Mouse (Mus musculus) neural tube, embryonic 10.5 days (tissue): ENCODE measurements at regions not wholly inside any gene's neighbourhood (a gene's known extent, or its start where the extent isn't known, plus 50 kb on each side); places are given as distances from the start of the nearest gene placed in this dataset.

Experiments used
- DNase-seq: peaks from one replicate; pipeline ENCODE4 v3.0.0-alpha.2; 2017; ENCODE audit warnings: low spot score; ENCODE audit errors: extremely low spot score

DNA sequence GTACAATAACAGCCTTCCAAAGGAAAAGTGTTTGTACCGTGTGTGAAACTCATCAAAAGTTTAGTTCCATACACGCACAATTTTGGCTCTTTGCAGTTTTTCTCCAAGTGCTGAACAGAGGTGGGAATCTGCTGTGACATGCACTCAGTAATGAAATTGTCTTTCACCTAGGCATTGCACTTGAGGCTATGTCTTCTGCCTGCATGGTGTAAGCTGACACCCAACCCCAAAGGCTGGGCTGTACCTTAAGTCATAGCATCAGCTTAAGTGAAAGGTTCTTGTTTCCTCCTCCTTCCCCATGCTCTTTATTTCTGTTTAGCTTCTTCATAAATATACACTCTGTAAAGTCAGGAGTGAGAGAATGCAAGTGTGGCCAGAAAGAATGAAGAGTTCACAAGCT is 313.1 kb downstream of the Spry2 start:
- no peak for DNase-seq

GRCm38 (mm10) chr14:105576266-105576665 is 317.9 kb downstream of the Ndfip2 start:
- no peak for DNase-seq

DNA sequence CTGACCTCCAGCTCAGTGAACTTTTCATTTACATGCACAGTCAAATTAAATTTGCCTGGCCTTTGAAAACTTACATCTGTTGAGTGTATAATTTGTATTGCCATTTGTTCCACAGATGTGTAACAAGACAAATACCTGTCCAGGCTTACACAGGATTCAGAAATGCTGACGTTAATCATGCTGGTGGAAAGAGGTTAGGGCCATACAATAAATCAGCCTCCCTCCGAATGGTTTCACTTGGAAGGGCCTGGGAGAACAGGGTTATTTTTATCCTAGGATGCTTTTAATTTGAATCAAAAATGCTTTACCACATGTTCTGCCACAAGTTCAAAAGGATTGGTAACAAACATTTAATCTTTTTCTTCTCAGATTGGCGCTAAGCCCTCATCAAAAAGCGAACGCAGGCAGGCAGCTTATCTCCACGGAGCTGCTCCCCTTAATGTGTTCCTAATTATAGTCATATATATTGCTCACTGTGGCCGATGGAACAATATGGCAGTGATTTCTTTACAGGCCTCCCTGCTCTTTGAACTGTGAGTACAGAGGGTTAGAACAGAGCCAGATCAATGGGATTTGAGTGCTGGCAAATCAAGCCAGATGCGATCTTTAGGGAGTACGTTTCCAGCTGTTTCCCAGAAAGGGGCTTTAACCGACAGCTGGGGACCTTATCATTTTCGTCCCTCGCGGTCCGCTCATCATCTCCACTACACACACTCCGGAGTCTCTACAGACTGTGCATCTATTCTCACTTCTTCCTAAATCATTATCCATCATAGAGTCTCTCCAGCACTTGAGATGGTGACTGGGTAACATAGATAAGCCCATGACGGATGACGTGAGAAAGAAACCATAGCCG is 313.9 kb downstream of the Ndfip2 start:
- DNase-seq = no peak

GRCm38 (mm10) chr14:105570156-105570555 is 311.8 kb downstream of the Ndfip2 start:
- DNase-seq = no peak

- DNase-seq = no peak
Observed at GRCm38 (mm10) chr14:105565827-105566226, 307.5 kb downstream of the Ndfip2 start.

DNA sequence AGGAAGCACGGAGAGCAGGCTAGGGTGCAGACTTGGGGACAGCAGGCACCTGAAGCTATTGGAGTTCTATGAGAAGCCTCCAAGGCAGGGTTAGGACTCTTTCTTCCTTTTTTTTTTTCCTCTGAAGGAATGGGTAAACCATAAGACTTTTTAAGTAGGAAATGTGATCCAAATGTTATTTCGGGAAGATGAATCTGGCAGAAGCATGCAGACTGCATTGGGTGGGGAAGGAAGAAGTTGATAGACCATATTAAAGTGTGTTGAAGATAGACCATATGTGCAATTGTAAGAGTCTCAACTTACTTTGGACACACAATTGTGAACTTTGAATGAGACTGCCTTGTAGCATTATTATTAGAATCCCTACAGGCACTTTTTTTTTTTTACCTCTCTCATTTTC is 304.5 kb downstream of the Ndfip2 start:
- DNase-seq = no peak

- DNase-seq = no peak
Observed at GRCm38 (mm10) chr14:105556813-105557212, 298.4 kb downstream of the Ndfip2 start.

DNA sequence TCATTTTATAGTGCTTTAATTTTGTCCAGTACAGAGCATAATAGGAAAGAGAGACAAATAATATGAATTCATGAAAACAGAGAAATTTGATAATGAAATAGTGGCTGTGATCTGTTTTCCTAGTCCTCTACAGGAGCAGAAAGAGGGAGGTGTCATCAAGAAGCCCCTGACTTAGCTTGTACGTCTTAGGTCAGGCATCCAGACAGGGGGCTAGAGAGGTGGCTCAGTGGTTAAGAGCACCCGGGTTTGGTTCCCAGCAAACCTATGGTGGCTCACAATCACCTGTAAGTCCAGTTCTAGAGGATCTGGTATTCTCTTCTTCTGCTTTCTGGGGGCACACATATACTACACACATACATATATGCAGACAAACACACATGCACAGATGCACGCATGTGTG is 285.7 kb downstream of the Ndfip2 start:
- no peak for DNase-seq

DNA sequence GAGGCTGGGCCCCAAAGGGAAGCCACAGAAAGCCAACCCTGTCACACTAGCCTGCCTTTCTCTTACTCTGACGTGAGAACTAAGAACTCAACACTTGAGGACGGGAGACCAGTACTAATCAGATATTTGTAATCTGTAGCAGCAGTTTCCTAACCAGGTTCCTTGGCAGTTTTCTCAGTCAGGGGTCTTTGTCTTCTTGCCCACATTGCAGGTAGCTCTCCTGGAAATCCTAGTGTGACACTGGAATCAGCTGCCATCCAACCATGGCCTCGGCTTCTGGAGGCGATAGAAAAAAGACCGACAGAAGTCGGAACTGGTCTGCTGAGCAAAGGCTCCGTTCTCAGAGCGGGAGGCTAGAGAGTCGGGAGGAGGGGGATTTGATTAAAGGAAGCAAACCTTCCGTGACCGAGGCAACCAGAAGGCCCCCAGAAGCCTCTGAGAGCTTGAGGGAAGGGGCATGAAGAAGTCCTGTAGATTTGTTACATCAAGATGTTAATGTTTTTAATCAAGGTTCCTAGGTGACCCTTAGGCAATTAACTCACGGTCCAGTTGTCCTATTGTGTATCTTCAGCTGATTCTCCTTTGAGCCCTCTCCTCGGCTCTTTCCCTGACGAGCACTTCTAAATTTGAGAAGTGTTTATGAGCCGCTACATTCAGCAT is 284.2 kb downstream of the Ndfip2 start:
- peak; percentile 49 for DNase-seq

DNA sequence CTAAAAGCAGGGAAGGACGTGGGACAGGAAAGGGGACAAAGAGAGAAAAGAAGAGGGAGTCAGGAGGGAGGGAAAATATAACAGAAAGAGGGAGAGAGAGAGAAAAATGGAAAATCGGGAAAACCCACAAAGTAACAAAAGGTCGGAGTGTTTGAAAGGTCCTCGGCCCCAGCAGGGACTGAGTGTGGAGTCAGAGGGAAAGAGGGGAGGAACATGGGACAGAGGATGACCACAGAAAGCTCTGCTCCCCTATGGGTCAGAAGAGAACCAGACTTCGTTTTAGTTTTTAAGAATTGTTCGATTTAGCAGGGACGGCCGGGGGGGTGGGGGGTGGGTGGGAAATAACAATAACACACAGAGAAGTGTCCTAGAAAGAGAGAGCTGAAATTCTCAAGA is 283.7 kb downstream of the Ndfip2 start:
- no peak for DNase-seq

GRCm38 (mm10) chr14:105532168-105532745 is 273.9 kb downstream of the Ndfip2 start:
- DNase-seq = no peak

DNA sequence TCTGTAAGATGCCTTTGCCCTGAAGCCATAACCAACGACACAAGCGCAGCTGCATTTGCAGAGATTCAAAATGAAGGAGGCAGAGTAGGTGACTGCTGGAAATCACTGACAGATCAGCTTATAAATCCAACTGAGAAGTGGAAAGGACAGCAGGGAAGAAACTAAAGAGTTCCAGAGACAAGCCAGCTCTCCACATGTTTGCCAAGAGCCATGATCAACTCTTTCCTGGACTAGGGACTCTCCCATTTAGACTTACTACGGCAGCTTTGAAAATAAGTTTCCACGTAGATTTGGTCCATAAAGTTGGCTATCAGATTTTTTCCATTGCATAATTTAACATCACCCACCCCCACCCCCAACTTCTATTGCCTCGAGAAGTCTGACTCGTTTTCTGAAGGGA is 269.7 kb downstream of the Ndfip2 start:
- no peak for DNase-seq

GRCm38 (mm10) chr14:105523849-105524248 is 265.5 kb downstream of the Ndfip2 start:
- no peak for DNase-seq

GRCm38 (mm10) chr14:105522279-105522678 is 263.9 kb downstream of the Ndfip2 start:
- no peak for DNase-seq

GRCm38 (mm10) chr14:105518706-105519105 is 260.3 kb downstream of the Ndfip2 start:
- DNase-seq = no peak

DNA sequence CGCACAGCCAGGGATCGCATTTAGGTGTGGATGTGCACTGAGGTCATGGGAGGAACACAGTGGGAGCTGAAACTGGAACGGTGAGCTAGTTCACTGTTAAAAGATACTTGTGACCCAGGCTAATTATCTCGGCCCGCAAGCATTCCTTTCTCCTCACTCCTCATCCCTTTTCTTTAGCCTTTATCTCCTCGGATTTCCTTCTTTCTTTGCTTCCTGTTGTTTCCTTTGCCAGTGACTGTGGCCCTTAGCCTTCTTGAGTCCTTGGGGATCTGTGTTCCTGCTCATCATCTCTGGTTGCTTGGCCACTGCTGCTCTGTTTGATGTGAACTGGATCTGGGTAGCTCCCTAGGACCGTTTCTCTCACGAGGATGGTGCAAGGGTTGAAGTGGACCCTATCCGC is 256.0 kb downstream of the Ndfip2 start:
- DNase-seq = no peak

DNA sequence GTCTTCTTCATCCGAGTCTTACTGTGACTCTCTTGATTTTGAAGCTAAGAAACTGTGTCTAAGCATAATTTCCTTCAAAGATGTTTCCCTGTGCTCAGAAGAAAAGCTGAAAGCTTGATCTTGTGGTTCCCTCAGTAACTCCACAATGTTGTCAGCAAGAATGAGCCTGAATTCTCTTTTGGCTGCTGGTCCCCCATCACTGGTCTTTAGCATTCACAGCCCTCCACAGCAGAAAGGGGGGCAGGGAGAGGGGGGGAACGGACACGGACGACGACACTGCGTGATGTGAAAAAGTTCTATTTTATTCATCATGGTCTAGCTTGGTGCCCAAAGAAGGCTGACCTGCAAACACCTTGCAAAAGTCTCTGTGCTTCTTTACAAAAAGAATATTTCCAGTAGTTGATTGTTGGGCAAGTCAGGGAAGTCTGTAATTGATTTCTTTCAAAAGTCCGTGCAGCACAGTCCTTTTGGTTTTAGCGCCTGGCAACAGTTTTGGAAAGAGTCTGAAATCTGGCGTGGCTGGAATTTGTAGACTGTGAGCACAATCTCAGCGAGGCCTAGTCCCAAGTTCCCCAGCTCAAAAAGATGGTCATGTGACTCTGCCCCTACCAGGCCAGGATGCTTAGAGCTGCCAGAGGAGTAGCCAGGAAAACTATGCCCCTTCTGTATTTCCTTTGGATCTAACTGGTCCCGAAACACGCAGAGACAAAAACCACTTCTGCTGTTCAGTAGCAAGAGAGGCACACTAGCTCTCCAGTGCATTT is 254.7 kb downstream of the Ndfip2 start:
- no peak for DNase-seq

GRCm38 (mm10) chr14:105511826-105512225 is 253.5 kb downstream of the Ndfip2 start:
- no peak for DNase-seq

- no peak for DNase-seq
Observed at GRCm38 (mm10) chr14:105511135-105511534, 252.8 kb downstream of the Ndfip2 start.

- DNase-seq = no peak
Observed at GRCm38 (mm10) chr14:105505261-105505660, 246.9 kb downstream of the Ndfip2 start.

DNA sequence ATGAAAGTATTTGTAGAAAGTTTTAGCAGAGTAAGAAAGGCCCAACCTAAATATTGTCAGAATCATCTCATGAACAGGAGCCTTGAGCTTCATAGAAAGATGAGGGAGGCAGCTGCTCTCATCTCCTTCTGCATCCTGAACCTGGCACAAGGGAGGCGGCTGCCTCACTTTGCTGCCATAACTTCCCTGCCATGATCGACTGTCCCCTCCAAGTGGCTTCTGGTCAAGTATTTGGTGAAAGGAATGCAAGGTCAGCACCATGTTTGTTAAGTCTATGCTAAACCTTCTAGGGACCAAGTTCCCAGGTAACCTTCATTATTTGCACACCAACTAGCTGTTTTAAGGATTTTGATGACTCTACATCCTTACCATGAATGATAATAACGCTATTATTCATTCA is 246.0 kb downstream of the Ndfip2 start:
- DNase-seq = no peak

DNA sequence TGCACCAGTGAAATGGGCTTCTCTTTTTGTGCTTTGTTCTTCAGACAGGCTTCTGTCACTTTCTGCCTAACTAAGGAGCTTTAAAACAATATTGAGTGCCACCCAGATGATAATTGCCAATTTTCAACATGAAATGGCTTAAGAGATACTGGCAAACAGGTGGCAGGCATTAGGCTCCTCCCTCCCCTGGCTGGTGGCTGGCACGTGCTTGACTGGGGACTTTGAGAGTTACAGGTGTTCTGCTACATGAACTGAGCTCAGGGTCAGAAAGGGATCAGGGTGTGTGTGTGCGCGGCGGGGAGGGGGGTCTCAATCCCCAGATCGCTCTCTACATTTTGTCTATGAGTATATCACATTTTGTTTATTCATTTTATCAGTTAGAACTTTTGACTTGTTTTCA is 245.4 kb downstream of the Ndfip2 start:
- no peak for DNase-seq
